Comparison of ENCODE assay signal across 9 mouse cellular contexts in genomic region chr8:122697586-122697985, GRCm38 (mm10). TPM values are rescaled to one million over a fixed set of nuclear protein-coding genes. Genes with fewer than 3 reads are reported as not detected.
DNase-seq lines count a peak whose midpoint lies in the region; ATAC-seq and TF ChIP-seq lines count a peak whose summit lies in the region.
"Had no signal": no experiment of that assay in that cellular context is flagged by ENCODE, and none has a peak within 500 bp of the region (broad histone marks: within the 10 kb centered on the region; RNA-seq: fewer than 3 reads in every experiment).

No protein-coding gene starts in this region.

- H3K9me3 ChIP-seq in erythroblast, embryonic 14.5 days (ENCODE audit: control insufficient read depth, low read length), result no peaks in the 10 kb centered on the region
- H3K9me3 ChIP-seq in liver, embryonic 14.5 days (ENCODE audit: control insufficient read depth, low read length), result no peaks in the 10 kb centered on the region

- H3K4me2 ChIP-seq in liver, embryonic 14.5 days (ENCODE audit: low read depth), result peak overlapping the region; percentile 78

- peak; percentile 5; the same call in 1 of the 2 replicates for TF ChIP-seq CTCF in layer of hippocampus, adult 2 months (conservative IDR thresholded peaks at IDR 0.05)
- TF ChIP-seq CTCF in liver, embryonic 14.5 days (IDR thresholded peaks at IDR 0.05; ENCODE audit: low read depth), result no peak

- 10% methylated on average over 6 of the region's 6 CpGs for WGBS in liver, embryonic 14.5 days (ENCODE audit: insufficient replicate concordance)

- H3K4me3 ChIP-seq in erythroblast, embryonic 14.5 days (replicated peaks), result peak overlapping the region; percentile 64
- H3K4me3 ChIP-seq in layer of hippocampus, adult 2 months, result no peak overlapping the region
- H3K4me3 ChIP-seq in liver, embryonic 14.5 days (ENCODE audit: insufficient read depth in 1 of 2, low read depth in 2 of 2, low read length in 2 of 2), result peak overlapping the region; percentile 60 to 61

- TF ChIP-seq EP300 in liver, embryonic 14.5 days (IDR thresholded peaks at IDR 0.05; ENCODE audit: low read depth), result no peak

- ATAC-seq in erythroblast, adult 5-6 weeks (replicated peaks; ENCODE audit: low FRiP score, poor library complexity, severe bottlenecking), result no peak
- ATAC-seq in liver, embryonic 14.5 days (ENCODE audit: insufficient read depth), result no peak
- ATAC-seq: Patski had no signal

- peak overlapping the region; percentile 63 for H3K9ac ChIP-seq in liver, embryonic 14.5 days (replicated peaks)

- peaks cover 100% of the 10 kb centered on the region for H3K4me1 ChIP-seq in erythroblast, embryonic 14.5 days (ENCODE audit: control insufficient read depth)
- H3K4me1 ChIP-seq in liver, embryonic 14.5 days (replicated peaks; ENCODE audit: control insufficient read depth in 2 of 2, insufficient read depth in 2 of 2, low read length in 1 of 2), result peaks cover 65 to 96% of the 10 kb centered on the region in 2 experiments

- peaks cover 35% of the 10 kb centered on the region for H3K36me3 ChIP-seq in erythroblast, embryonic 14.5 days (ENCODE audit: control insufficient read depth)
- no peaks in the 10 kb centered on the region for H3K36me3 ChIP-seq in liver, embryonic 14.5 days (replicated peaks; ENCODE audit: control insufficient read depth, insufficient read depth, low read depth)

- peaks cover 33% of the 10 kb centered on the region for H3K27me3 ChIP-seq in erythroblast, embryonic 14.5 days (ENCODE audit: control insufficient read depth)
- no peaks in the 10 kb centered on the region for H3K27me3 ChIP-seq in liver, embryonic 14.5 days (ENCODE audit: control insufficient read depth, insufficient read depth, low read length)

- DNase-seq in layer of hippocampus, adult 2 months (ENCODE audit: low spot score in 2 of 2), result no peak
- DNase-seq in layer of hippocampus, adult 9-11 months, result no peak
- DNase-seq in R1 (ENCODE audit: low read depth, low spot score), result peak; percentile 15
- no peak for DNase-seq in liver, embryonic 14.5 days (ENCODE audit: low read depth in 3 of 3, low spot score in 3 of 3)
- DNase-seq in adrenal gland, adult 2 months, result no peak
- DNase-seq in urinary bladder, adult 2 months (ENCODE audit: low spot score), result no peak

- no peak overlapping the region for H3K27ac ChIP-seq in layer of hippocampus, adult 2 months
- peak overlapping the region; percentile 9 for H3K27ac ChIP-seq in liver, embryonic 14.5 days

RNA-seq across cellular contexts. Expression of gene Cbfa2t3, which starts 1.3 kb away (rescaled TPM):
- polyA plus RNA-seq in erythroblast, embryonic 14.5 days (2012), result 6.1 and 8.9 TPM in 2 replicates
- 10.9 and 13.1 TPM in 2 replicates for total RNA-seq in erythroblast, adult 5-6 weeks (2015; ENCODE audit: low replicate concordance)
- total RNA-seq in erythroblast, adult 5-6 weeks (2017; ENCODE audit: low replicate concordance), result 10.9 and 13.8 TPM in 2 replicates
- total RNA-seq in layer of hippocampus, adult 2 months (2021), result 10 to 100 TPM; 38.0 to 49.8 TPM
- polyA plus RNA-seq in liver, embryonic 14.5 days (2012; rRNA removed), result 1.8 and 1.9 TPM in 2 replicates
- polyA plus RNA-seq in liver, embryonic 14.5 days (2014; fragmentation: Nextera tagmentation; extraction: Ambion mirVana), result 3.3 and 5.0 TPM in 2 replicates
- 10 to 100 TPM; 13.9 to 16.2 TPM for total RNA-seq in adrenal gland, adult 2 months (2021)
- polyA plus RNA-seq in adrenal gland, adult 2 months (2012; rRNA removed), result 19.3 and 20.3 TPM in 2 replicates
- polyA plus RNA-seq in urinary bladder, adult 2 months (2012; rRNA removed), result 0.95 and 4.0 TPM in 2 replicates
